Mouse (Mus musculus) liver, embryonic 14.5 days (tissue): ENCODE results near the gene Cyp2t4.

Experiments used
- CTCF ChIP-seq: IDR thresholded peaks from 2 replicates; pipeline ENCODE4 v1.5.1; 2016; ENCODE audit warnings: antibody characterized with exemption, low read depth, control low read depth
- EP300 ChIP-seq: IDR thresholded peaks from 2 replicates; pipeline ENCODE4 v1.6.1; 2016; ENCODE audit warnings: antibody characterized with exemption, low read depth

DNA sequence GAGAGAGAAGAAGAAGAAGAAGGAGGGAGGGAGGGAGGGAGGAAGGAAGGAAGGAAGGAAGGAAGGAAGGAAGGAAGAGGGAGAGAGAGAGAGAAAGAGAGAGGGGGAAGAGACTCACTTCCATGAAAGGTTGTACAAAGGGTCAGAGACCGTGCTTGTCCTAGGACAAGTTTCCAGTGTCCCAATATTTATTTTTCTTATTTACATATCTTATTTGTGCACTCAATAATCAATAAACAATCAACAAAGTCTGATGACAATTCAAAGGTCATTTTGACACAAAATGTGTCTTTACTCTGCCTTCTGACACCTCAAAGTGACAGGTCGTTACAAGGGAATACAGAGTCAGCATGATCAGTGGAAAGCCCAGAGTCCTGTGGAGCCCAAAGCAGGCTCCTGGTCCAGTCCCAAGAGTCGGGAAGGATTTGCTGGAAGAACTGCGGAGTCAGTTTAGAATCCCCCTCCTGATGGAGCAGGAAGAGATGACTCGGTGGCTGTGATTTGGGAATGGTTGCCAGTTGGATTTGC is 29.1 kb upstream of the Cyp2t4 start:
- TF ChIP-seq CTCF, result no peak
- no peak for TF ChIP-seq EP300
